20 mouse cellular contexts compared by ENCODE assay signal in the genomic region with DNA sequence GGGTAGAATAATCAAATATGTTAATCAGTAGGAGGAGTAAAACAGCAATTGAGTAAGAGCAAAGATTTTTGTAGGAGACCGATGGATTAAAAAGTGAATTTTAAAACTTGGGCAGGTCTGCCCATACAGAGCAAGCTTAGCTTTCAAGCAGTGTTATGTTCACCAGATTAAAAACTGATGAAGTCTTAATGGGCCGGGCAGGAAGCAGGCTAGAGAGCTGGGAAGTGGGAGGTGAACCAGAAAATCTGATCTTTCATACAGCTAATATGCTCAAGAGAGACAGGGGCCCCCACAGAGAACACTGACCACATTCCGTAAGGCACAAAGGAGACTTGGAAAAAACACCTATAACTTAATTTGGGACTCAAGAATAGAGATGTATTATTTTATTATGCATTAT.
DNase-seq lines count a peak whose midpoint lies in the region; ATAC-seq and TF ChIP-seq lines count a peak whose summit lies in the region.
"Had no signal": no experiment of that assay in that cellular context is flagged by ENCODE, and none has a peak within 500 bp of the region (broad histone marks: within the 10 kb centered on the region; RNA-seq: fewer than 3 reads in every experiment).

No protein-coding gene starts in this region.

- H3K9me3 ChIP-seq in forebrain, embryonic 10.5 days, result peaks cover 3% of the 10 kb centered on the region; the same call in 1 of the 2 replicates
- H3K9me3 ChIP-seq in forebrain, embryonic 16.5 days (ENCODE audit: control insufficient read depth, low read length), result no peaks in the 10 kb centered on the region
- no peaks in the 10 kb centered on the region for H3K9me3 ChIP-seq in heart, embryonic 11.5 days (replicated peaks; ENCODE audit: control insufficient read depth, low read length)
- 0 out of 2 replicates have a peak, but pooled peaks cover 3% of the 10 kb centered on the region for H3K9me3 ChIP-seq in midbrain, embryonic 12.5 days
- H3K9me3 ChIP-seq in midbrain, embryonic 15.5 days, result no peaks in the 10 kb centered on the region
- H3K9me3 ChIP-seq: embryonic facial prominence, embryonic 12.5 days; heart, embryonic 12.5 days; hindbrain, embryonic 10.5 days; intestine, embryonic 15.5 days had no signal

- no peak overlapping the region for H3K4me2 ChIP-seq in forebrain, embryonic 16.5 days (ENCODE audit: low read length)
- H3K4me2 ChIP-seq in heart, embryonic 11.5 days, result no peak overlapping the region
- no peak overlapping the region for H3K4me2 ChIP-seq in midbrain, embryonic 12.5 days (replicated peaks)
- no peak overlapping the region for H3K4me2 ChIP-seq in midbrain, embryonic 15.5 days
- H3K4me2 ChIP-seq: embryonic facial prominence, embryonic 12.5 days; heart, embryonic 12.5 days; hindbrain, embryonic 14.5 days; intestine, embryonic 15.5 days had no signal

- H3K9ac ChIP-seq in forebrain, embryonic 16.5 days (replicated peaks; ENCODE audit: low read depth, low read length), result no peak overlapping the region
- H3K9ac ChIP-seq in heart, embryonic 11.5 days (ENCODE audit: low read depth, low read length), result no peak overlapping the region
- H3K9ac ChIP-seq in midbrain, embryonic 12.5 days (replicated peaks), result no peak overlapping the region
- H3K9ac ChIP-seq in midbrain, embryonic 15.5 days, result no peak overlapping the region
- H3K9ac ChIP-seq: embryonic facial prominence, embryonic 12.5 days; heart, embryonic 12.5 days; hindbrain, embryonic 14.5 days; intestine, embryonic 15.5 days had no signal

- DNase-seq in forebrain, embryonic 10.5 days (ENCODE audit: extremely low spot score, low spot score), result peak; percentile 38
- DNase-seq in heart, adult 11 months, result peak; percentile 71
- DNase-seq in retina, postnatal 1 day, result peak; percentile 65
- DNase-seq in thymus, adult 2 months, result no peak
- DNase-seq: adrenal gland, adult 8-10 months; adrenal gland, postnatal 36 days; cerebellum, adult 2 months; cerebellum, postnatal 10 days; gastrocnemius, postnatal 10 days; heart, adult 2 months had no signal

- no peak overlapping the region for H3K4me3 ChIP-seq in forebrain, embryonic 10.5 days
- H3K4me3 ChIP-seq in forebrain, embryonic 16.5 days (replicated peaks; ENCODE audit: low read length), result no peak overlapping the region
- H3K4me3 ChIP-seq in heart, embryonic 11.5 days (ENCODE audit: low read depth, low read length), result no peak overlapping the region
- H3K4me3 ChIP-seq in midbrain, embryonic 12.5 days, result no peak overlapping the region
- H3K4me3 ChIP-seq in midbrain, embryonic 15.5 days, result no peak overlapping the region
- H3K4me3 ChIP-seq in thymus, adult 2 months (ENCODE audit: control insufficient read depth, insufficient read depth, low read length), result no peak overlapping the region
- H3K4me3 ChIP-seq: embryonic facial prominence, embryonic 12.5 days; heart, adult 2 months; heart, embryonic 12.5 days; hindbrain, embryonic 10.5 days; intestine, embryonic 15.5 days had no signal

- peak overlapping the region; percentile 72 for H3K27ac ChIP-seq in forebrain, embryonic 10.5 days
- H3K27ac ChIP-seq in forebrain, embryonic 16.5 days (ENCODE audit: low read length), result no peak overlapping the region
- H3K27ac ChIP-seq in heart, embryonic 11.5 days (ENCODE audit: low read depth, low read length), result no peak overlapping the region
- no peak overlapping the region for H3K27ac ChIP-seq in midbrain, embryonic 12.5 days (replicated peaks)
- no peak overlapping the region for H3K27ac ChIP-seq in midbrain, embryonic 15.5 days
- no peak overlapping the region for H3K27ac ChIP-seq in thymus, adult 2 months (ENCODE audit: control insufficient read depth, insufficient read depth, low read length)
- H3K27ac ChIP-seq: embryonic facial prominence, embryonic 12.5 days; heart, adult 2 months; hindbrain, embryonic 10.5 days; hindbrain, embryonic 14.5 days; intestine, embryonic 15.5 days had no signal

- no peak for TF ChIP-seq POLR2A in thymus, adult 2 months (IDR thresholded peaks at IDR 0.05; ENCODE audit: control insufficient read depth, extremely low read depth, insufficient read depth, low read length, poor library complexity)

- WGBS in forebrain, embryonic 10.5 days, result 23% methylated on average over 3 of the region's 3 CpGs
- WGBS in forebrain, embryonic 16.5 days, result 27% methylated on average over 3 of the region's 3 CpGs
- 73% methylated on average over 3 of the region's 3 CpGs for WGBS in heart, embryonic 11.5 days (ENCODE audit: insufficient replicate concordance)
- WGBS in midbrain, embryonic 12.5 days, result 18% methylated on average over 3 of the region's 3 CpGs
- WGBS in midbrain, embryonic 15.5 days, result 33% methylated on average over 3 of the region's 3 CpGs
- WGBS in thymus, adult 2 months, result 96% methylated on average over 3 of the region's 3 CpGs

- ATAC-seq in forebrain, embryonic 16.5 days, result no peak
- no peak for ATAC-seq in heart, embryonic 11.5 days (replicated peaks; ENCODE audit: insufficient number of reproducible peaks, low FRiP score, low TSS enrichment)
- peak; percentile 42; the same call in 1 of the 2 replicates for ATAC-seq in midbrain, embryonic 12.5 days (ENCODE audit: low FRiP score, low read depth)
- ATAC-seq in midbrain, embryonic 15.5 days (replicated peaks), result no peak
- ATAC-seq: intestine, embryonic 15.5 days had no signal

- no peaks in the 10 kb centered on the region for H3K27me3 ChIP-seq in forebrain, embryonic 10.5 days (ENCODE audit: poor library complexity, severe bottlenecking)
- no peaks in the 10 kb centered on the region for H3K27me3 ChIP-seq in forebrain, embryonic 16.5 days (replicated peaks; ENCODE audit: control insufficient read depth, insufficient read depth, low read length)
- H3K27me3 ChIP-seq in heart, embryonic 11.5 days (ENCODE audit: control insufficient read depth, insufficient read depth, low read length), result no peaks in the 10 kb centered on the region
- peaks cover 7% of the 10 kb centered on the region for H3K27me3 ChIP-seq in midbrain, embryonic 12.5 days
- H3K27me3 ChIP-seq in midbrain, embryonic 15.5 days (replicated peaks), result no peaks in the 10 kb centered on the region
- no peaks in the 10 kb centered on the region for H3K27me3 ChIP-seq in thymus, adult 2 months (ENCODE audit: control insufficient read depth, insufficient read depth, low read length)
- H3K27me3 ChIP-seq: embryonic facial prominence, embryonic 12.5 days; heart, embryonic 12.5 days; intestine, embryonic 15.5 days had no signal

- TF ChIP-seq CTCF in thymus, adult 2 months (IDR thresholded peaks at IDR 0.05; ENCODE audit: borderline replicate concordance, control insufficient read depth, extremely low read depth, insufficient read depth, low read length, poor library complexity), result no peak

- peaks cover 51% of the 10 kb centered on the region for H3K4me1 ChIP-seq in forebrain, embryonic 10.5 days
- peaks cover 2% of the 10 kb centered on the region; the same call in 1 of the 2 replicates for H3K4me1 ChIP-seq in forebrain, embryonic 16.5 days (replicated peaks; ENCODE audit: control insufficient read depth, insufficient read depth, low read length)
- no peaks in the 10 kb centered on the region for H3K4me1 ChIP-seq in heart, embryonic 11.5 days (ENCODE audit: control insufficient read depth, insufficient read depth, low read length)
- H3K4me1 ChIP-seq in midbrain, embryonic 12.5 days, result 0 out of 2 replicates have a peak, but pooled peaks cover 6% of the 10 kb centered on the region
- H3K4me1 ChIP-seq in midbrain, embryonic 15.5 days, result no peaks in the 10 kb centered on the region
- H3K4me1 ChIP-seq in thymus, adult 2 months (replicated peaks; ENCODE audit: control insufficient read depth, insufficient read depth, low read length), result no peaks in the 10 kb centered on the region

- no peaks in the 10 kb centered on the region for H3K36me3 ChIP-seq in forebrain, embryonic 10.5 days (replicated peaks)
- no peaks in the 10 kb centered on the region for H3K36me3 ChIP-seq in forebrain, embryonic 16.5 days (ENCODE audit: control insufficient read depth, insufficient read depth)
- H3K36me3 ChIP-seq in heart, embryonic 11.5 days (ENCODE audit: control insufficient read depth, insufficient read depth, low read length), result no peaks in the 10 kb centered on the region
- no peaks in the 10 kb centered on the region for H3K36me3 ChIP-seq in midbrain, embryonic 12.5 days
- H3K36me3 ChIP-seq in midbrain, embryonic 15.5 days (replicated peaks), result no peaks in the 10 kb centered on the region
- no peaks in the 10 kb centered on the region for H3K36me3 ChIP-seq in thymus, adult 2 months (ENCODE audit: control insufficient read depth, insufficient read depth, low read length)
- H3K36me3 ChIP-seq: embryonic facial prominence, embryonic 12.5 days; G1E; heart, embryonic 12.5 days; hindbrain, embryonic 10.5 days; intestine, embryonic 15.5 days had no signal
